ENCODE assay signal across 23 mouse cellular contexts in the genomic region with DNA sequence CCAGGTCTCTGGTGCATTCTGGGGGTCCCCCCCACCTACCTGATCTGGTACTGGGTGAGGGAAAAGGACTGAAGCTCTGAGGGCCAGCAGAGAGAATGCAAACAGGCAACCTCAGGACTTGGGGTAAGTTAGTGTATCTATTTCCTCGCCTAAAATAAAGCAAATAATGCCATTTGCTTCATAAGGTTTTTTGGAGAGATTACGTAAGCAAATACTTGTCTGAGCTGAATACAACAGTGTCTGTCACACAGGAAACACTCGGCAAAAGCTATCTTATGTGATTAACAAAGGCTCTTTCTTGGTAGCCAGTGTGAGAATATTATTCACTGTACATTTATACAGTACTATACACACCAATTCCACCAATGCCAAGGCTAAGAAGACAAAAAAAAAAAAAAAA.
A peak's percentile ranks its signal among the peaks of the same experiment; 100 is the strongest.
DNase-seq lines count a peak whose midpoint lies in the region; ATAC-seq and TF ChIP-seq lines count a peak whose summit lies in the region.
"Had no signal": no experiment of that assay in that cellular context is flagged by ENCODE, and none has a peak within 500 bp of the region (broad histone marks: within the 10 kb centered on the region; RNA-seq: fewer than 3 reads in every experiment).

No protein-coding gene starts in this region.

- no peak for TF ChIP-seq CTCF in bone marrow macrophage, adult 2 months (IDR thresholded peaks at IDR 0.05; ENCODE audit: low read depth, low read length)

- no peaks in the 10 kb centered on the region for H3K36me3 ChIP-seq in hindbrain, embryonic 16.5 days (ENCODE audit: control insufficient read depth, insufficient read depth, low read length)
- H3K36me3 ChIP-seq: forebrain, embryonic 10.5 days; hindbrain, embryonic 12.5 days; hindbrain, embryonic 15.5 days had no signal

- DNase-seq in CD4-positive, CD25-positive, alpha-beta regulatory T cell, adult 2 months (ENCODE audit: low read depth, low spot score), result peak; percentile 59
- DNase-seq in natural killer cell, adult 2 months (ENCODE audit: low spot score in 2 of 2), result no peak
- DNase-seq: adrenal gland, adult 8-10 months; adrenal gland, postnatal 25 days; cerebellum, adult 18-20 months; cerebellum, adult 9-10 months; cerebellum, postnatal 14 days; gastrocnemius, adult 2 months; gastrocnemius, postnatal 14 days; heart, adult 11 months had no signal

- peaks cover 49% of the 10 kb centered on the region for H3K4me1 ChIP-seq in bone marrow macrophage, adult 2 months (ENCODE audit: control insufficient read depth, insufficient read depth, low read length)
- no peaks in the 10 kb centered on the region for H3K4me1 ChIP-seq in hindbrain, embryonic 16.5 days (ENCODE audit: control insufficient read depth, insufficient read depth, low read depth, low read length)
- H3K4me1 ChIP-seq: forebrain, embryonic 10.5 days; forebrain, embryonic 13.5 days; hindbrain, embryonic 12.5 days; hindbrain, embryonic 15.5 days had no signal

- WGBS in hindbrain, embryonic 16.5 days, result 85% methylated on average over 3 of the region's 3 CpGs

- TF ChIP-seq POLR2A in bone marrow macrophage, adult 2 months (IDR thresholded peaks at IDR 0.05; ENCODE audit: borderline replicate concordance, low read depth, low read length), result no peak

- H3K27ac ChIP-seq in bone marrow macrophage, adult 2 months (ENCODE audit: insufficient read depth, low read depth, low read length), result peak overlapping the region; percentile 61
- no peak overlapping the region for H3K27ac ChIP-seq in hindbrain, embryonic 16.5 days (ENCODE audit: low read depth, low read length)
- H3K27ac ChIP-seq: forebrain, embryonic 10.5 days; forebrain, embryonic 13.5 days; gastrocnemius, adult 2 months; hindbrain, embryonic 12.5 days; hindbrain, embryonic 15.5 days had no signal

- H3K27me3 ChIP-seq in hindbrain, embryonic 16.5 days (replicated peaks; ENCODE audit: control insufficient read depth, insufficient read depth, low read length), result no peaks in the 10 kb centered on the region
- H3K27me3 ChIP-seq: CH12.LX; forebrain, embryonic 13.5 days; hindbrain, embryonic 12.5 days; hindbrain, embryonic 15.5 days; Patski had no signal

- no peak overlapping the region for H3K9ac ChIP-seq in hindbrain, embryonic 16.5 days (ENCODE audit: low read depth, low read length)
- H3K9ac ChIP-seq: forebrain, embryonic 13.5 days; hindbrain, embryonic 12.5 days; hindbrain, embryonic 15.5 days had no signal

- peak; percentile 24 for ATAC-seq in CD4-positive, CD25-positive, alpha-beta regulatory T cell, adult 4 months
- no peak for ATAC-seq in frontal cortex, adult (ENCODE audit: low TSS enrichment)
- no peak for ATAC-seq in hindbrain, embryonic 16.5 days
- ATAC-seq: forebrain, embryonic 13.5 days; forebrain, embryonic 16.5 days; Patski had no signal

- H3K9me3 ChIP-seq in hindbrain, embryonic 16.5 days (ENCODE audit: control insufficient read depth, low read length), result no peaks in the 10 kb centered on the region
- H3K9me3 ChIP-seq: forebrain, embryonic 10.5 days; forebrain, embryonic 13.5 days; G1E; hindbrain, embryonic 12.5 days; hindbrain, embryonic 15.5 days had no signal

- no peak overlapping the region for H3K4me2 ChIP-seq in hindbrain, embryonic 16.5 days (ENCODE audit: low read length)
- H3K4me2 ChIP-seq: forebrain, embryonic 13.5 days; heart, embryonic 11.5 days; hindbrain, embryonic 12.5 days; hindbrain, embryonic 15.5 days had no signal

- H3K4me3 ChIP-seq in bone marrow macrophage, adult 2 months (ENCODE audit: insufficient read depth, low read length), result no peak overlapping the region
- no peak overlapping the region for H3K4me3 ChIP-seq in hindbrain, embryonic 16.5 days (ENCODE audit: low read length)
- H3K4me3 ChIP-seq: forebrain, embryonic 10.5 days; forebrain, embryonic 13.5 days; gastrocnemius, adult 2 months; hindbrain, embryonic 12.5 days; hindbrain, embryonic 15.5 days had no signal
